Mouse (Mus musculus) bone marrow, adult 2 months (tissue): ENCODE measurements at regions not wholly inside any gene's neighbourhood (a gene's known extent, or its start where the extent isn't known, plus 50 kb on each side); places are given as distances from the start of the nearest gene placed in this dataset.

Experiments
- H3K27ac ChIP-seq: fragments of 200-500 bp; 2 replicates; pipeline ENCODE4 v1.5.1; 2012; ENCODE audit warnings: low read depth, mild to moderate bottlenecking, control low read depth, inconsistent platforms, low read length; ENCODE audit not compliant: control insufficient read depth, poor library complexity, insufficient read depth
- H3K4me1 ChIP-seq: fragments of 200-500 bp; 2 replicates; pipeline ENCODE4 v1.6.1; 2011; ENCODE audit warnings: low read length; ENCODE audit not compliant: control insufficient read depth, insufficient read depth
- H3K4me3 ChIP-seq: fragments of 200-500 bp; replicated peaks from 2 replicates; pipeline ENCODE3; 2011; ENCODE audit warnings: mild to moderate bottlenecking, low read depth, low read length, control low read depth; ENCODE audit not compliant: control insufficient read depth
- CTCF ChIP-seq: fragments of 200-500 bp; IDR thresholded peaks from 2 replicates; pipeline ENCODE4 v1.5.1; 2011; ENCODE audit warnings: low read length, control low read depth; ENCODE audit not compliant: control insufficient read depth, insufficient read depth
- POLR2A ChIP-seq: fragments of 200-500 bp; IDR thresholded peaks from 2 replicates; pipeline ENCODE4 v1.6.1; 2011; ENCODE audit warnings: low read depth, mild to moderate bottlenecking, control low read depth, low read length, borderline replicate concordance; ENCODE audit not compliant: control insufficient read depth
- WGBS: fragments of 180-500 bp; shearing (Covaris S2); methylation state at CpG from one replicate; pipeline ENCODE4 v1.1.7; 2018; 5-methylcytosine and 5-hydroxymethylcytosine counted together

DNA sequence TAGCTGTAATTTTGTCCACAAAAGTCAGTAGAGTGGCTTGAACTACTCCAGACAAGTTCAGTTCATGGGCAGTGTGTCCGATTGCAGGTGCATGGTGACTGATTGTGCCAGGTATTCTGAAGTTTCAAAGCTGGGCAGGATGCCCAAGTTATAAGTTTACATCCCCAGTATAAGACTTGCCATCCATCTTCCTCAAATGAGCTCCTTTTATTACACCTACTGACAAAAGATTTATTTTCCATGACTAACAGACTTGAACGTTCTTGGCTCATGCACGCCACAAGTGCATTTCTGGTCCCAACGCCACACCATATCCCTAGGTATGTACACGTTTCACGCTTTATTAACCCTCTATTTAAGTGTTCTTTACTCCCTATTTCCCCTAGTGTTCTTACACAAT is 117.4 kb upstream of the Etl4 start:
- WGBS = 84% methylated on average over 6 of the region's 6 CpGs
- H3K4me3 ChIP-seq = no peak overlapping the region
- no peaks in the 10 kb centered on the region for H3K4me1 ChIP-seq
- TF ChIP-seq CTCF = no peak
- no peak for TF ChIP-seq POLR2A
- H3K27ac ChIP-seq = no peak overlapping the region

- TF ChIP-seq CTCF (no peak), POLR2A (no peak)
- Histone ChIP-seq H3K27ac (no peak overlapping the region), H3K4me3 (no peak overlapping the region), H3K4me1 (no peaks in the 10 kb centered on the region)
- WGBS = 69% methylated on average over 2 of the region's 2 CpGs
Measured at GRCm38 (mm10) chr2:19796790-19797189, 112.8 kb upstream of the Etl4 start.
